Mouse (Mus musculus) layer of hippocampus, adult 11-12 months (tissue): ENCODE measurements at regions not wholly inside any gene's neighbourhood (a gene's known extent, or its start where the extent isn't known, plus 50 kb on each side); places are given as distances from the start of the nearest gene placed in this dataset.

ENCODE experiments used
- DNase-seq: peaks from one replicate; pipeline ENCODE4 v3.0.0; 2022; ENCODE audit warnings: low spot score

- no peak for DNase-seq
Measured at GRCm38 (mm10) chr1:45575131-45575530, 72.0 kb upstream of the Col5a2 start.

GRCm38 (mm10) chr1:45580466-45580865, 77.4 kb upstream of the Col5a2 start:
- no peak for DNase-seq

GRCm38 (mm10) chr1:45587351-45588025, 84.4 kb upstream of the Col5a2 start:
- DNase-seq = no peak

- DNase-seq = no peak
Measured at GRCm38 (mm10) chr1:45597316-45597715, 94.2 kb upstream of the Col5a2 start.

- no peak for DNase-seq
Measured at GRCm38 (mm10) chr1:45599421-45599820, 96.3 kb upstream of the Col5a2 start.

GRCm38 (mm10) chr1:45600011-45600410, 96.9 kb upstream of the Col5a2 start:
- DNase-seq = no peak

GRCm38 (mm10) chr1:45605571-45605970, 102.5 kb upstream of the Col5a2 start:
- DNase-seq = no peak

- no peak for DNase-seq
Measured at GRCm38 (mm10) chr1:45608316-45608715, 105.2 kb upstream of the Col5a2 start.

GRCm38 (mm10) chr1:45619008-45619407, 115.9 kb upstream of the Col5a2 start:
- no peak for DNase-seq

GRCm38 (mm10) chr1:45625921-45626320, 122.8 kb upstream of the Col5a2 start:
- no peak for DNase-seq

- no peak for DNase-seq
Measured at GRCm38 (mm10) chr1:45626733-45627132, 123.7 kb upstream of the Col5a2 start.

GRCm38 (mm10) chr1:45627840-45628239, 124.8 kb upstream of the Col5a2 start:
- peak; percentile 4 for DNase-seq

- no peak for DNase-seq
Measured at GRCm38 (mm10) chr1:45647301-45647700, 144.2 kb upstream of the Col5a2 start.

GRCm38 (mm10) chr1:45653248-45653647, 141.7 kb upstream of the Wdr75 start:
- no peak for DNase-seq

GRCm38 (mm10) chr1:45663882-45664520, 131.0 kb upstream of the Wdr75 start:
- DNase-seq = no peak

- peak; percentile 64 for DNase-seq
Measured at GRCm38 (mm10) chr1:45672443-45673156, 122.4 kb upstream of the Wdr75 start.

- no peak for DNase-seq
Measured at GRCm38 (mm10) chr1:45675771-45676439, 119.1 kb upstream of the Wdr75 start.

- no peak for DNase-seq
Measured at GRCm38 (mm10) chr1:45679964-45680709, 114.8 kb upstream of the Wdr75 start.

- DNase-seq = no peak
Measured at GRCm38 (mm10) chr1:45700893-45701292, 94.1 kb upstream of the Wdr75 start.

GRCm38 (mm10) chr1:45701516-45701915, 93.5 kb upstream of the Wdr75 start:
- no peak for DNase-seq

- no peak for DNase-seq
Measured at GRCm38 (mm10) chr1:45723369-45723768, 71.6 kb upstream of the Wdr75 start.

GRCm38 (mm10) chr1:45732958-45733357, 62.0 kb upstream of the Wdr75 start:
- no peak for DNase-seq
